Mouse (Mus musculus): ENCODE measurements around the gene Mip. TPM values are rescaled to one million over a fixed set of nuclear protein-coding genes. Genes with fewer than 3 reads are reported as not detected.
"Not testable (repeated sequence)": the region's sequence is repeated elsewhere in the genome, so short reads cannot be mapped to it uniquely, and the experiment has no call there.

Mip gene
- polyA plus RNA-seq, 1 experiment: not detected

GRCm38 (mm10) chr10:128275374-128275773, 49.7 kb downstream of the Mip start:
- not testable (repeated sequence) for H3K27ac ChIP-seq (replicated peaks; ENCODE audit: low read depth, low read length); H3K4me3 ChIP-seq (ENCODE audit: insufficient read depth, low read depth, low read length); H3K4me1 ChIP-seq (ENCODE audit: control insufficient read depth, insufficient read depth, insufficient read length, low read length)

GRCm38 (mm10) chr10:128278158-128278557, 52.5 kb downstream of the Mip start:
- Histone ChIP-seq H3K4me3 (ENCODE audit: insufficient read depth, low read depth, low read length) (no peak overlapping the region), H3K27ac (replicated peaks; ENCODE audit: low read depth, low read length) (no peak overlapping the region), H3K4me1 (ENCODE audit: control insufficient read depth, insufficient read depth, insufficient read length, low read length) (no peaks in the 10 kb centered on the region)

GRCm38 (mm10) chr10:128280943-128281342, 55.3 kb downstream of the Mip start:
- H3K4me1 ChIP-seq (ENCODE audit: control insufficient read depth, insufficient read depth, insufficient read length, low read length): no peaks in the 10 kb centered on the region
- no peak overlapping the region for H3K4me3 ChIP-seq (ENCODE audit: insufficient read depth, low read depth, low read length)
- no peak overlapping the region for H3K27ac ChIP-seq (replicated peaks; ENCODE audit: low read depth, low read length)

Other genes with a start within 250 kb of the Mip start
- not detected in 2 replicates for gene Hsd17b6, start 218.2 kb upstream of the Mip start, polyA plus RNA-seq (2012; ENCODE audit: insufficient read depth, insufficient read length, missing spikeins)
- 3.0 and 4.1 TPM in 2 replicates for gene Prim1, start 210.7 kb upstream of the Mip start, polyA plus RNA-seq (2012; ENCODE audit: insufficient read depth, insufficient read length, missing spikeins)
- gene Naca, start 190.3 kb upstream of the Mip start, polyA plus RNA-seq (2012; ENCODE audit: insufficient read depth, insufficient read length, missing spikeins): 592 and 593 TPM in 2 replicates
- gene Ptges3, start 166.9 kb upstream of the Mip start, polyA plus RNA-seq (2012; ENCODE audit: insufficient read depth, insufficient read length, missing spikeins): 107 and 147 TPM in 2 replicates
- gene Atp5b, start 142.6 kb upstream of the Mip start, polyA plus RNA-seq (2012; ENCODE audit: insufficient read depth, insufficient read length, missing spikeins): 9,036 and 9,352 TPM in 2 replicates
- gene Baz2a, start 134.3 kb upstream of the Mip start, polyA plus RNA-seq (2012; ENCODE audit: insufficient read depth, insufficient read length, missing spikeins): 15.1 and 16.0 TPM in 2 replicates
- 93.3 and 95.4 TPM in 2 replicates for gene Rbms2, start 45.5 kb upstream of the Mip start, polyA plus RNA-seq (2012; ENCODE audit: insufficient read depth, insufficient read length, missing spikeins)
- 0.87 TPM in 1 of 2 replicates, not detected in the other for gene Gls2, start 31.4 kb upstream of the Mip start, polyA plus RNA-seq (2012; ENCODE audit: insufficient read depth, insufficient read length, missing spikeins)
- gene Spryd4, start 14.0 kb upstream of the Mip start, polyA plus RNA-seq (2012; ENCODE audit: insufficient read depth, insufficient read length, missing spikeins): 7.8 and 10.0 TPM in 2 replicates
- gene Timeless, start 6.2 kb downstream of the Mip start, polyA plus RNA-seq (2012; ENCODE audit: insufficient read depth, insufficient read length, missing spikeins): 3.6 and 5.3 TPM in 2 replicates
- gene Apon, start 28.3 kb downstream of the Mip start, polyA plus RNA-seq (2012; ENCODE audit: insufficient read depth, insufficient read length, missing spikeins): not detected in 2 replicates
- gene Apof, start 42.8 kb downstream of the Mip start, polyA plus RNA-seq (2012; ENCODE audit: insufficient read depth, insufficient read length, missing spikeins): not detected in 2 replicates
- gene Stat2, start 44.7 kb downstream of the Mip start, polyA plus RNA-seq (2012; ENCODE audit: insufficient read depth, insufficient read length, missing spikeins): 5.4 and 5.5 TPM in 2 replicates
- not detected in 2 replicates for gene Il23a, start 72.9 kb downstream of the Mip start, polyA plus RNA-seq (2012; ENCODE audit: insufficient read depth, insufficient read length, missing spikeins)
- 5.9 and 8.9 TPM in 2 replicates for gene Pan2, start 77.5 kb downstream of the Mip start, polyA plus RNA-seq (2012; ENCODE audit: insufficient read depth, insufficient read length, missing spikeins)
- gene Cnpy2, start 96.6 kb downstream of the Mip start, polyA plus RNA-seq (2012; ENCODE audit: insufficient read depth, insufficient read length, missing spikeins): 115 and 131 TPM in 2 replicates
- 1,610 and 1,861 TPM in 2 replicates for gene Cs, start 111.9 kb downstream of the Mip start, polyA plus RNA-seq (2012; ENCODE audit: insufficient read depth, insufficient read length, missing spikeins)
- 122 and 173 TPM in 2 replicates for gene Coq10a, start 143.2 kb downstream of the Mip start, polyA plus RNA-seq (2012; ENCODE audit: insufficient read depth, insufficient read length, missing spikeins)
- 16.9 and 22.4 TPM in 2 replicates for gene Ankrd52, start 151.3 kb downstream of the Mip start, polyA plus RNA-seq (2012; ENCODE audit: insufficient read depth, insufficient read length, missing spikeins)
- not detected in 2 replicates for gene Slc39a5, start 175.4 kb downstream of the Mip start, polyA plus RNA-seq (2012; ENCODE audit: insufficient read depth, insufficient read length, missing spikeins)
- gene Nabp2, start 185.7 kb downstream of the Mip start, polyA plus RNA-seq (2012; ENCODE audit: insufficient read depth, insufficient read length, missing spikeins): 67.1 and 87.6 TPM in 2 replicates
- 15.1 and 17.1 TPM in 2 replicates for gene Rnf41, start 185.8 kb downstream of the Mip start, polyA plus RNA-seq (2012; ENCODE audit: insufficient read depth, insufficient read length, missing spikeins)
- 63.7 and 94.7 TPM in 2 replicates for gene Smarcc2, start 233.4 kb downstream of the Mip start, polyA plus RNA-seq (2012; ENCODE audit: insufficient read depth, insufficient read length, missing spikeins)

Data from brown adipose tissue, adult 24 weeks (tissue).